Mouse (Mus musculus) small intestine, adult 2 months (tissue): ENCODE results near the gene Gstm4.

Experiments
- CTCF ChIP-seq: fragments of 200-500 bp; IDR thresholded peaks from 2 replicates; pipeline ENCODE4 v1.5.1; 2012; ENCODE audit warnings: low read depth, mild to moderate bottlenecking, control low read depth, inconsistent platforms, low read length, moderate library complexity, mixed read lengths; ENCODE audit not compliant: insufficient replicate concordance, insufficient read length; ENCODE audit errors: extremely low read depth
- POLR2A ChIP-seq: fragments of 200-500 bp; IDR thresholded peaks from 2 replicates; pipeline ENCODE4 v1.6.1; 2012; ENCODE audit warnings: low read depth, mild to moderate bottlenecking, control low read depth, inconsistent platforms, low read length, moderate library complexity

- TF ChIP-seq CTCF (no peak), POLR2A (no peak)
These were observed 39.3 kb upstream of the Gstm4 start for GRCm38 (mm10) chr3:108083904-108084407.
